Mouse (Mus musculus): ENCODE data around the gene Pnp. TPM values are rescaled to one million over a fixed set of nuclear protein-coding genes. Genes with fewer than 3 reads are reported as not detected.
"Not testable (repeated sequence)": the region's sequence is repeated elsewhere in the genome, so short reads cannot be mapped to it uniquely, and the experiment has no call there.

The Pnp gene
- polyA plus RNA-seq, 1 experiment from 2014 or later, result 38.6 TPM

DNA sequence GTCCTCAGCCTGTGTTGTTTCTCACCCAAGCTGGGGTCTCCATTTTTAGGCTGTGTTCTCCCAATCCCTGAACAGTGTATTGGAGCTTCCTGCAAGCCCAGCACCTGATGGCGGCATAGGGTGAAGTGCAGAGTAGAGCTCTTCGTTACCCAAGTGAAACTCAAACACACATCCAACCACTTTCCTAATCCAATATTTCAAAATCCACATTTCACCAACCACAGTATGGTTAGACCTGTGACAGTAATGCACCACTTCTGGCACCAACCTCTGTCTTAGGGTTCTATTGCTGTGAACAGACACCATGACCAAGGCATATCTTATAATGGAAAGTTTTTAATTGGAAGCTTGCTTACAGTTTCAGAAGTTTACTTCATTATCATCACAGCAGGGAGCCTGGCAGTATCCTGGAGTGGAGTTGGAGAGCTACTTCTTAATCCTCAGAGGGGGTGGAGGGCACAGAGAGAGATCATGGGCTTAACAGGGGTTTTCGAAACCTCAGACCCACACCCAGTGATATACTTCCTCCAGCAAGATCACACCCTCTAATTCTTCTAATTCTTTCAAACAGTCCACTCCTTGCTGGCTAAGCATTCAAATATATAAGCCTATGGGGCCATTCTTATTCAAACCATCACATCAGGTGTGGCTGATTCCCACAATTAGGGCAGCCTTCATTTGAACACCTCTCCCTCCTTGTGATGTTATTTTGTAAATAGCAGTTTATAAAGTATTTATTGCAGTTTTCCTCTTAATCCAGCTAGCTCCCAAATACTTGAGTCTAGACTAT is 7.4 kb downstream of the Pnp start:
- H3K4me2 ChIP-seq (replicated peaks), result no peak overlapping the region
- H3K27me3 ChIP-seq (replicated peaks), result no peaks in the 10 kb centered on the region
- WGBS, result 93% methylated on average over 3 of the region's 3 CpGs
- no peaks in the 10 kb centered on the region for H3K4me1 ChIP-seq
- H3K36me3 ChIP-seq, result no peaks in the 10 kb centered on the region
- no peak overlapping the region for H3K9ac ChIP-seq
- ATAC-seq (ENCODE audit: low FRiP score, low read depth), result no peak
- no peak overlapping the region for H3K27ac ChIP-seq
- no peak overlapping the region for H3K4me3 ChIP-seq
- no peaks in the 10 kb centered on the region for H3K9me3 ChIP-seq

DNA sequence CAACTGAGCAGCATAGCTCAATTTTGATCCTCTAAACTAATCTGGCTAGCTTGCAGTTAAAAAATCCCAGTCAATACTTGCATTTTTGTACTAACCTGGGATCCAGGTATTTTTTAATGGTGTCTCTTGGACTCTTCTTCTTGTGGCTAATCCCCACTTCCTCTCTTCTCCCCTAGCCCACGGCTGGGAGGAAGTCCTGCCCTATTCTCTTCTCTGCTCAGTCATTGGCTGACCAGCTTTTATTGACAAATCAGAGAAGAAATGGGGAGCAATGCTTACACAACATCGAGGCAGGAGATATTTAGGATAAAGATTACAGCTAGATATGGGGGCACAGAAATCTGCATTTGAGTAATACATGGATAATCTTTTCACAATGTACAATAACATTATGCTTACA is 8.1 kb downstream of the Pnp start:
- no peaks in the 10 kb centered on the region for H3K9me3 ChIP-seq
- H3K36me3 ChIP-seq, result no peaks in the 10 kb centered on the region
- 60% methylated on average over 2 of the region's 2 CpGs for WGBS
- H3K9ac ChIP-seq, result no peak overlapping the region
- H3K27ac ChIP-seq, result no peak overlapping the region
- no peak overlapping the region for H3K4me3 ChIP-seq
- no peaks in the 10 kb centered on the region for H3K27me3 ChIP-seq (replicated peaks)
- no peaks in the 10 kb centered on the region for H3K4me1 ChIP-seq
- no peak for ATAC-seq (ENCODE audit: low FRiP score, low read depth)
- no peak overlapping the region for H3K4me2 ChIP-seq (replicated peaks)

DNA sequence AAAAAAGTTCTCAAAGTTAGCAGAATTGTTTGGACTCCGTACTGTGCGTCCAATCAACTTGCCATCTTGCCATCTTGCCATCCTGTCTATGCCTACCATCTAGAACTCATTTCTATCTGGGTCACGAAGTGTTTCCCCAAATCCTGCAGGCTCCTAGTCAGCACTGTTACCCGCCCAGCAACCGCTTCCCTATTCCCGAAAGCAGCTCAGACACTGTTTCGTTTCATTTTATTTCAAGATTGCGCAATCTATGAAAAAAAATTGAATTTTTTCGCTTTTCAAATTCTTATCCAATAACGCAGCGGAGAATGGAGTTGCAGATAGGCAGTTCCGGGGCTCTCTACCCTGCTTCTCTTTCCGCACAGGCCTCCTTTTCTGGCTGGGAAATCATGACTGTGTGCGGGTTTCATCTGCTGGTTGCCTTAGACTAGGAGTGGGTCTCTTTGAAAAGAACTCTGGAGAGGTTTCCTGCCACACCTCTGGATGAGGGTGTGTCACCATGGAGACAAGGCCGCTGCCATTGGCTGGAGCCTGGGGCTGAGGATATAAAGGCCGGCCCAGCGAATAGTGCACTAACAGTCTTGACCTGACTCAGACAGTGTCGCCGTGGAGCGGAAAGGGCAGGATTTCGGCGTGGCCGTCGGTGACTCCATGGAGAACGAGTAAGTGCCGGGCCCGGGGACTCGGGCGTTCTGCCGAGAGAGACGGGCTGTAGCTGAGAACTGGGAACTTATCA is 13.2 kb downstream of the Pnp start, which contains the start of gene Gm49342:
Gm49342 (plus strand) TSS at position 586 of the 736 bp plus-strand sequence.
- no peaks in the 10 kb centered on the region for H3K9me3 ChIP-seq
- peak within 1 kb of the TSS; percentile 46; the same call in 1 of the 2 replicates for H3K27ac ChIP-seq
- H3K36me3 ChIP-seq, result peaks cover 2% of the 10 kb centered on the region; the same call in 1 of the 2 replicates
- peaks cover 5% of the 10 kb centered on the region; the same call in 1 of the 2 replicates for H3K4me1 ChIP-seq
- H3K9ac ChIP-seq, result peak within 1 kb of the TSS; percentile 51
- peak within 1 kb of the TSS; percentile 43 for H3K4me3 ChIP-seq
- H3K4me2 ChIP-seq (replicated peaks), result peak within 1 kb of the TSS; percentile 63
- 20% methylated on average over 31 of the region's 31 CpGs for WGBS
- H3K27me3 ChIP-seq (replicated peaks), result no peaks in the 10 kb centered on the region
- peak; percentile 99 for ATAC-seq (ENCODE audit: low FRiP score, low read depth)

DNA sequence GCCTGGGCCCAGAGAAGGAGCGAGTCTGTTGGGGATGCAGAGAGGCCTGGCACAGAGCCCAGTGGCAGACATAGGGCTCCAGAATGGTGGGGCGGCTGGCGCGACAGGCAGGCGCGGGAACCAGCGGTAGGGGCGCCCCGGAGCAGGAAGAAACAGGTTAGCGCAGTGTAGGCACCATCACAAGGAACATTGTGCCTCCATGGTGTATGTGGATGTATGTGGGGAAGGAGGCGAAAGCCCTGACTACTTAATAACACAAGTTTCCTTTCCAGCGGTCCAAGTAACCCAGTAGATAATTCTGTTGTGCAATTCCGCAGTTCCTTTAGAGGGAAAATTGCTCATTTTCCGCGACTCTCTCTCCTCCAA is 13.8 kb downstream of the Pnp start:
- H3K9me3 ChIP-seq; H3K4me1 ChIP-seq; H3K36me3 ChIP-seq; H3K27me3 ChIP-seq (replicated peaks): not testable (repeated sequence)
- H3K27ac ChIP-seq, result peak overlapping the region; percentile 46; the same call in 1 of the 2 replicates
- H3K9ac ChIP-seq, result peak overlapping the region; percentile 51
- WGBS, result 1% methylated on average over 15 of the region's 15 CpGs
- peak; percentile 96 for ATAC-seq (ENCODE audit: low FRiP score, low read depth)
- peak overlapping the region; percentile 63 for H3K4me2 ChIP-seq (replicated peaks)
- peak overlapping the region; percentile 43 for H3K4me3 ChIP-seq

DNA sequence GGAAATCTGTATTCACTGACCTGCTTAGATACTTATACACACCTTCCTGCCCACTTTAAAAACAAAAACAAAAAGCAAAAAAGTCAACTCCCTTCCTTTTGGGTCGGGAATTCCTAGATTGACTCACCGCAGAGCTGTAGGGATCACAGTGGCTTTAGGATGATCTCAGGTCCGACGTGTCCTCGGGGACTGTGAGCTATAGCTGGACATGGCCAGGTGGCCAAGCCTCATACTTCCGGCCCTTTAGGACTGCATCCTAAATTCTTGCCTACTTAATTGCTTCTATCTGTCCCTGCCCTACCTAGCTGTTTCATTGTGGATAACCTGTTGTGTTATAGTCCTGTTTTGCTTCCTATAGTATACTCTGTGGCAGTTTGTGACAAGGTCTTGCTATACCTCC is 14.2 kb downstream of the Pnp start:
- peak overlapping the region; percentile 43 for H3K4me3 ChIP-seq
- WGBS, result 8% methylated on average over 6 of the region's 6 CpGs
- not testable (repeated sequence) for H3K9me3 ChIP-seq; H3K27me3 ChIP-seq (replicated peaks); H3K27ac ChIP-seq; H3K4me1 ChIP-seq; H3K36me3 ChIP-seq
- H3K4me2 ChIP-seq (replicated peaks), result peak overlapping the region; percentile 63
- peak; percentile 49 for ATAC-seq (ENCODE audit: low FRiP score, low read depth)
- H3K9ac ChIP-seq, result peak overlapping the region; percentile 51

DNA sequence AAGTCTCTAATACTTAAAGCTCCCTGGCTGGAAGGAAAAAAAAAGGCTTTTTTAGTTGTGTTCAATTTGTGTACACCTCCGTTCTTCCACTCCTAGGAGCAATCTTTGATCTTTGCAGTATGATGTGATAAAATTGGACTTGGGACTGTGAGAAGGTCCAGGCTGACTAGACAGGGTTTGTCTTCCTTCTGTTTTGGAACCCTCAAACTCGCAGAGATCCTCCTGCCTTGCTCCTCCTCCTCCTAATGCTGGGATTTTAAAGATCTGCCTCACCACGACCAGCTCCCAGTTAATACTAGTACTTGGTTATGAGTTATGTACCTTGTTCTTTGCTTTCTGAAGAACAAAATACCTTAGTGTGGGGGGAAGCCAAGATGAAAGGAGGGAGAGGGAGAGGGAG is 14.6 kb downstream of the Pnp start:
- H3K4me2 ChIP-seq (replicated peaks), result peak overlapping the region; percentile 63
- WGBS, result 42% methylated on average over 3 of the region's 3 CpGs
- ATAC-seq (ENCODE audit: low FRiP score, low read depth); H3K27ac ChIP-seq; H3K36me3 ChIP-seq; H3K27me3 ChIP-seq (replicated peaks); H3K9me3 ChIP-seq; H3K4me1 ChIP-seq: not testable (repeated sequence)
- H3K4me3 ChIP-seq, result peak overlapping the region; percentile 43; the same call in 1 of the 2 replicates
- peak overlapping the region; percentile 51; the same call in 1 of the 2 replicates for H3K9ac ChIP-seq

DNA sequence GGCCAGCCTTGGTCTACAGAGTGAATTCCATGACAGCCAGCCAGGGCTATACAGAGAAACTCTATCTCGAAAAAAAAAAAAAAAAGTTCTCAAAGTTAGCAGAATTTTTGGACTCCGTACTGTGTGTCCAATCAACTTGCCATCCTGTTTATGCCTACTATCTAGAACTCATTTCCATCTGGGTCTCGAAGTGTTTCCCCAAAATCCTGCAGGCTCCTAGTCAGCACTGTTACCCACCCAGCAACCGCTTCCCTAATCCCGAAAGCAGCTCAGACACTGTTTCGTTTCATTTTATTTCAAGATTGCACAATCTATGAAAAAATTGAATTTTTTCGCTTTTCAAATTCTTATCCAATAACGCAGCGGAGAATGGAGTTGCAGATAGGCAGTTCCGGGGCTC is 24.6 kb downstream of the Pnp start:
- no peaks in the 10 kb centered on the region for H3K27me3 ChIP-seq (replicated peaks)
- 90% methylated on average over 10 of the region's 10 CpGs for WGBS
- no peaks in the 10 kb centered on the region for H3K9me3 ChIP-seq
- H3K4me3 ChIP-seq, result no peak overlapping the region
- no peak overlapping the region for H3K9ac ChIP-seq
- ATAC-seq (ENCODE audit: low FRiP score, low read depth), result no peak
- H3K4me2 ChIP-seq (replicated peaks), result no peak overlapping the region
- H3K4me1 ChIP-seq, result no peaks in the 10 kb centered on the region
- H3K36me3 ChIP-seq, result peaks cover 7% of the 10 kb centered on the region; the same call in 1 of the 2 replicates
- H3K27ac ChIP-seq, result no peak overlapping the region

DNA sequence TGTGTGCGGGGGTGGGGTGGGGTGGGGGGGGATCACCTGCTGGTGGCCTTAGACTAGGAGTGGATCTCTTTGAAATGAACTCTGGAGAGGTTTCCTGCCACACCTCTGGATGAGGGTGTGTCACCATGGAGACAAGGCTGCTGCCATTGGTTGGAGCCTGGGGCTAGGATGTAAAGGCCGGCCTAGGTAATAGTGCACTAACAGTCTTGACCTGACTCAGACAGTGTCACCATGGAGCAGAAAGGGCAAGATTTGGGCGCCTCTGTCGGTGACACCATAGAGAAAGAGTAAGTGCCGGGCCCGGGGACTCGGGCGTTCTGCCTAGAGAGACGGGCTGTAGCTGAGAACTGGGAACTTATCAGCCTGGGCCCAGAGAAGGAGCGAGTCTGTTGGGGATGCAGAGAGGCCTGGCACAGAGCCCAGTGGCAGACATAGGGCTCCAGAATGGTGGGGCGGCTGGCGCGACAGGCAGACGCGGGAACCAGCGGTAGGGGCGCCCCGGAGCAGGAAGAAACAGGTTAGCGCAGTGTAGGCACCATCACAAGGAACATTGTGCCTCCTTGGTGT is 25.1 kb downstream of the Pnp start, which contains the start of gene Pnp2:
Pnp2 (plus strand) TSS at position 51 of the 567 bp plus-strand sequence.
- H3K4me3 ChIP-seq; H3K27me3 ChIP-seq (replicated peaks); H3K4me1 ChIP-seq; H3K36me3 ChIP-seq; H3K9me3 ChIP-seq; H3K27ac ChIP-seq; H3K9ac ChIP-seq: not testable (repeated sequence)
- peak within 1 kb of the TSS; percentile 41 for H3K4me2 ChIP-seq (replicated peaks)
- 10% methylated on average over 19 of the region's 19 CpGs for WGBS
- peak; percentile 89 for ATAC-seq (ENCODE audit: low FRiP score, low read depth)

DNA sequence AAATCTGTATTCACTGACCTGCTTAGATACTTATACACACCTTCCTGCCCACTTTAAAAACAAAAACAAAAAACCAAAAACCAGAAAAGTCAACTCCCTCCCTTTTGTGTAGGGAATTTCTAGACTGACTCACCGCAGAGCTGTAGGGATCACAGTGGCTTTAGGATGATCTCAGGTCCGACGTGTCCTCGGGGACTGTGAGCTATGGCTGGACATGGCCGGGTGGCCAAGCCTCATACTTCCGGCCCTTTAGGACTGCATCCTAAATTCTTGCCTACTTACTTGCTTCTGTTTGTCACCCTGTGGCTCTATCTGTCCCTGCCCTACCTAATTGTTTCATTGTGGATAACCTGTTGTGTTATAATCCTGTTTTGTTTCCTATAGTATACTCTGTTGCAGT is 25.8 kb downstream of the Pnp start:
- H3K4me3 ChIP-seq; H3K27ac ChIP-seq; H3K4me1 ChIP-seq; H3K4me2 ChIP-seq (replicated peaks); H3K9ac ChIP-seq; H3K27me3 ChIP-seq (replicated peaks); H3K9me3 ChIP-seq; H3K36me3 ChIP-seq: not testable (repeated sequence)
- 88% methylated on average over 6 of the region's 6 CpGs for WGBS
- ATAC-seq (ENCODE audit: low FRiP score, low read depth), result peak; percentile 52; the same call in 1 of the 2 replicates

DNA sequence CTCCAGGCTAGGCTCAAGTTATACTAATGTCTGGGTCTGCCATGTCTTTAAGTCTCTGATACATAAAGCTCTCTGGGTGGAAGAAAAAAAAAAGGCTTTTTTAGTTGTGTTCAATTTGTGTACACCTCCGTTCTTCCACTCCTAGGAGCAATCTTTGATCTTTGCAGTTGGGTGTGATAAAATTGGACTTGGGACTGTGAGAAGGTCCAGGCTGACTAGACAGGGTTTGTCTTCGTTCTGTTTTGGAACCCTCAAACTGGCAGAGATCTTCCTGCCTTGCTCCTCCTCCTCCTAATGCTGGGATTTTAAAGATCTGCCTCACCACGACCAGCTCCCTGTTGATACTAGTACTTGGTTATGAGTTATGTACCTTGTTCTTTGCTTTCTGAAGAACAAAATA is 26.3 kb downstream of the Pnp start:
- H3K4me2 ChIP-seq (replicated peaks); H3K4me1 ChIP-seq; H3K9ac ChIP-seq; H3K9me3 ChIP-seq; H3K36me3 ChIP-seq; ATAC-seq (ENCODE audit: low FRiP score, low read depth); H3K27ac ChIP-seq; H3K4me3 ChIP-seq; H3K27me3 ChIP-seq (replicated peaks): not testable (repeated sequence)
- 83% methylated on average over 3 of the region's 3 CpGs for WGBS

DNA sequence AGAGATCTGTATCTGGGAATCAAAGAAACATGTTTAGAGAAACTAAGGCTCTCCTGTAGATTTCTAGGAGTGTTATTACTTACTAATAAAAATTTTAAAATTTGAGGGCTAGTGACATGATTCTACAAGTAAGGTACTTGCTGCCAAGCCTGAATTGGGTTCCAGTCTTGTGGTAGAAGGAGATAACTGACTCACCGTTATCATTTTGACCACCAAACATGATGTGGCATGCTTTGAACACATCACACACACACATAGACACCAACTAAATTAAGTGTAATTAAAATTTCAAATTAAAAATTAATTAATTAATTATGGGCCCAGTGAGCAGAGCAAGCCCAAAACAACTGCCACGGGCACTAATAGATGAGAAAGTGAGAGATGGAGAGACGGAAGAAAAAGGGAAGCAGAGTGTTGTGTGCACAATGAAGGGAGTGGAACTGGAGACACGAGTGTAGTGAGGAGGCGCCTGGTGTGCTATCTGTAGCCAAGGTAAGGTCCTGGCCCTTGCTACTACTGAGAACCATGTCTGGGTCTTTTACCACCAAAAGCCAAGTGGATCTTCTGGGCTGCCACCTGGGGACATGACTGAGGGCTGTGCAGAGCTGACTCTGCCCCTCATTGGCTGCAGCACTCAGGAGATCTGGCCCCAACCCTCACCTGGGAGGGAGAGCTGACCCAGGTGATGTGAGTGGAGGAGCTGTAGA is 27.6 kb downstream of the Pnp start:
- H3K27me3 ChIP-seq (replicated peaks); H3K9ac ChIP-seq; H3K36me3 ChIP-seq; H3K27ac ChIP-seq; H3K4me3 ChIP-seq; H3K4me1 ChIP-seq; H3K4me2 ChIP-seq (replicated peaks); H3K9me3 ChIP-seq; ATAC-seq (ENCODE audit: low FRiP score, low read depth): not testable (repeated sequence)
- 92% methylated on average over 5 of the region's 5 CpGs for WGBS
